Comparison of ENCODE assay signal across 13 mouse cellular contexts in genomic region chr5:125173868-125174267, GRCm38 (mm10). TPM values are rescaled to one million over a fixed set of nuclear protein-coding genes. Genes with fewer than 3 reads are reported as not detected.
DNase-seq lines count a peak whose midpoint lies in the region; ATAC-seq and TF ChIP-seq lines count a peak whose summit lies in the region.
"Had no signal": no experiment of that assay in that cellular context is flagged by ENCODE, and none has a peak within 500 bp of the region (broad histone marks: within the 10 kb centered on the region; RNA-seq: fewer than 3 reads in every experiment).

No protein-coding gene starts in this region.

- H3K4me2 ChIP-seq in lung, postnatal 0 days (replicated peaks; ENCODE audit: low read depth, low read length), result no peak overlapping the region
- no peak overlapping the region for H3K4me2 ChIP-seq in hindbrain, embryonic 15.5 days
- H3K4me2 ChIP-seq in stomach, embryonic 16.5 days (ENCODE audit: low read depth, low read length), result no peak overlapping the region

- no peak for TF ChIP-seq CTCF in lung, postnatal 0 days (IDR thresholded peaks at IDR 0.05)

- no peak for TF ChIP-seq EP300 in lung, postnatal 0 days (IDR thresholded peaks at IDR 0.05)

- WGBS in lung, postnatal 0 days, result 94% methylated on average over 1 of the region's 1 CpGs
- WGBS in hindbrain, embryonic 15.5 days, result 73% methylated on average over 1 of the region's 1 CpGs
- WGBS in stomach, embryonic 16.5 days, result 71% methylated on average over 1 of the region's 1 CpGs

- no peaks in the 10 kb centered on the region for H3K27me3 ChIP-seq in lung, postnatal 0 days (replicated peaks; ENCODE audit: insufficient read depth, low read length)
- H3K27me3 ChIP-seq in hindbrain, embryonic 15.5 days, result no peaks in the 10 kb centered on the region
- no peaks in the 10 kb centered on the region for H3K27me3 ChIP-seq in stomach, embryonic 16.5 days (ENCODE audit: control insufficient read depth, insufficient read depth, low read length)

- no peak overlapping the region for H3K4me3 ChIP-seq in lung, postnatal 0 days (ENCODE audit: low read depth, low read length)
- no peak overlapping the region for H3K4me3 ChIP-seq in hindbrain, embryonic 15.5 days
- H3K4me3 ChIP-seq in stomach, embryonic 16.5 days (replicated peaks; ENCODE audit: low read length), result no peak overlapping the region
- H3K4me3 ChIP-seq: erythroblast, embryonic 14.5 days had no signal

- no peak overlapping the region for H3K9ac ChIP-seq in lung, postnatal 0 days (replicated peaks; ENCODE audit: low read depth)
- H3K9ac ChIP-seq in hindbrain, embryonic 15.5 days, result no peak overlapping the region
- no peak overlapping the region for H3K9ac ChIP-seq in stomach, embryonic 16.5 days (ENCODE audit: low read length)

- H3K4me1 ChIP-seq in lung, postnatal 0 days (ENCODE audit: insufficient read depth, low read depth, low read length), result peaks cover 38% of the 10 kb centered on the region
- peaks cover 88% of the 10 kb centered on the region for H3K4me1 ChIP-seq in hindbrain, embryonic 15.5 days (replicated peaks)
- H3K4me1 ChIP-seq in stomach, embryonic 16.5 days (ENCODE audit: control insufficient read depth, insufficient read depth, low read length), result peaks cover 78% of the 10 kb centered on the region

- intact Hi-C loops in gastrocnemius, postnatal 14 days (cut with DNase I; ENCODE audit: low total_unique reads), result loop anchor here (10.0 kb wide), 1 partner anchor 49 kb away; no protein-coding TSS in a partner anchor

- no peaks in the 10 kb centered on the region for H3K36me3 ChIP-seq in lung, postnatal 0 days (ENCODE audit: insufficient read depth, low read length)
- H3K36me3 ChIP-seq in hindbrain, embryonic 15.5 days, result no peaks in the 10 kb centered on the region
- H3K36me3 ChIP-seq in stomach, embryonic 16.5 days (ENCODE audit: control insufficient read depth, insufficient read depth, low read length), result no peaks in the 10 kb centered on the region

- no peak for ATAC-seq in lung, postnatal 0 days
- ATAC-seq in hindbrain, embryonic 15.5 days (ENCODE audit: low FRiP score, low read depth), result no peak
- no peak for ATAC-seq in stomach, embryonic 16.5 days (ENCODE audit: insufficient read depth, low FRiP score)
- ATAC-seq: activated CD4-positive, CD25-positive, alpha-beta regulatory T cell, adult 4 months had no signal

- H3K9me3 ChIP-seq in lung, postnatal 0 days (ENCODE audit: low read length), result no peaks in the 10 kb centered on the region
- no peaks in the 10 kb centered on the region for H3K9me3 ChIP-seq in hindbrain, embryonic 15.5 days
- no peaks in the 10 kb centered on the region for H3K9me3 ChIP-seq in stomach, embryonic 16.5 days (replicated peaks; ENCODE audit: control insufficient read depth, low read length)

- H3K27ac ChIP-seq in lung, postnatal 0 days (ENCODE audit: low read length), result peak overlapping the region; percentile 9; the same call in 1 of the 2 replicates
- peak overlapping the region; percentile 46 for H3K27ac ChIP-seq in hindbrain, embryonic 15.5 days (replicated peaks)
- H3K27ac ChIP-seq in stomach, embryonic 16.5 days (ENCODE audit: low read length), result peak overlapping the region; percentile 85; the same call in 1 of the 2 replicates

- peak; percentile 12 to 19 for DNase-seq in cerebellum, postnatal 10 days
- no peak for DNase-seq in cerebellum, postnatal 4 days (ENCODE audit: low spot score in 2 of 2)
- no peak for DNase-seq in lung, postnatal 0 days (ENCODE audit: low spot score)
- no peak for DNase-seq in lung, postnatal 14 days
- no peak for DNase-seq in gastrocnemius, postnatal 14 days
- no peak for DNase-seq in c-Kit-positive CD71-positive TER-119-positive erythroid progenitor cells, embryonic 14.5 days (ENCODE audit: low spot score)
- DNase-seq: B cell, adult 2 months; gastrocnemius, postnatal 25 days; thymus, postnatal 14 days had no signal

RNA-seq across cellular contexts. Expression of gene Ncor2, which starts 5.2 kb away (rescaled TPM):
- polyA plus RNA-seq in lung, postnatal 0 days (2015; fragmentation: Nextera tagmentation; extraction: Ambion mirVana), result 20.2 and 23.9 TPM in 2 replicates
- 26.3 and 28.7 TPM in 2 replicates for polyA plus RNA-seq in hindbrain, embryonic 15.5 days (2015; fragmentation: Nextera tagmentation; extraction: Ambion mirVana)
- polyA plus RNA-seq in stomach, embryonic 16.5 days (2015; fragmentation: Nextera tagmentation; extraction: Ambion mirVana), result 21.4 and 24.6 TPM in 2 replicates
- 10 to 100 TPM; 85.9 to 97.7 TPM for total RNA-seq in gastrocnemius, postnatal 14 days (2021)

Comparison
In these comparisons a context has a peak if more than half of its experiments do, and no peak if none do; other contexts are left out.
1. DNase-seq: peak in cerebellum, postnatal 10 days (2 of 2); none in cerebellum, postnatal 4 days (0 of 2), lung, postnatal 0 days (single experiment), lung, postnatal 14 days (single experiment), gastrocnemius, postnatal 14 days (single experiment) and c-Kit-positive CD71-positive TER-119-positive erythroid progenitor cells, embryonic 14.5 days (single experiment).
2. H3K27ac ChIP-seq: peak in every context shown above with its lines; median percentile 85 in stomach, embryonic 16.5 days; 46 in hindbrain, embryonic 15.5 days; 9 in lung, postnatal 0 days.